Mouse (Mus musculus) kidney, adult 2 months (tissue): ENCODE measurements at regions not wholly inside any gene's neighbourhood (a gene's known extent, or its start where the extent isn't known, plus 50 kb on each side); places are given as distances from the start of the nearest gene placed in this dataset.

Experiments
- DNase-seq: peaks from one replicate; pipeline ENCODE4 v3.0.0; 2021
- H3K27ac ChIP-seq: fragments of 200-500 bp; 2 replicates; pipeline ENCODE4 v1.5.1; 2012; ENCODE audit warnings: low read depth, low read length, control low read depth, inconsistent platforms; ENCODE audit not compliant: insufficient read depth
- H3K27me3 ChIP-seq: fragments of 200-500 bp; replicated peaks from 2 replicates; pipeline ENCODE4 v1.6.1; 2012; ENCODE audit warnings: mild to moderate bottlenecking, moderate library complexity, low read length, inconsistent platforms; ENCODE audit not compliant: control insufficient read depth, insufficient read depth
- H3K36me3 ChIP-seq: fragments of 200-500 bp; 2 replicates; pipeline ENCODE4 v1.6.1; 2012; ENCODE audit warnings: mild to moderate bottlenecking, moderate library complexity, low read length, inconsistent platforms; ENCODE audit not compliant: control insufficient read depth, insufficient read depth
- H3K4me1 ChIP-seq: fragments of 200-500 bp; 2 replicates; pipeline ENCODE4 v1.6.1; 2011; ENCODE audit warnings: low read length; ENCODE audit not compliant: control insufficient read depth, insufficient read depth
- H3K4me3 ChIP-seq: fragments of 200-500 bp; 2 replicates; pipeline ENCODE4 v1.5.1; 2011; ENCODE audit warnings: mild to moderate bottlenecking, low read depth, low read length, control low read depth; ENCODE audit not compliant: insufficient read depth
- CTCF ChIP-seq: fragments of 200-500 bp; conservative IDR thresholded peaks from 2 replicates; pipeline ENCODE4 v1.5.1; 2011; ENCODE audit warnings: low read depth, mild to moderate bottlenecking, control low read depth, low read length, moderate library complexity, mixed read lengths; ENCODE audit not compliant: insufficient read depth, insufficient read length
- POLR2A ChIP-seq: fragments of 200-500 bp; IDR thresholded peaks from one replicate; pipeline ENCODE4 v1.6.1; 2011; ENCODE audit warnings: low read depth, low read length, control low read depth

GRCm38 (mm10) chr7:33857431-33857830 is 87.4 kb downstream of the Scgb2b26 start:
- H3K36me3 ChIP-seq, result no peaks in the 10 kb centered on the region
- no peaks in the 10 kb centered on the region for H3K27me3 ChIP-seq
- DNase-seq, result peak; percentile 56
- TF ChIP-seq CTCF (no peak), POLR2A (no peak)
- no peak overlapping the region for H3K4me3 ChIP-seq
- H3K27ac ChIP-seq, result no peak overlapping the region; the same call in 1 of the 2 replicates
- no peaks in the 10 kb centered on the region for H3K4me1 ChIP-seq

GRCm38 (mm10) chr7:33854911-33855310 is 89.9 kb downstream of the Scgb2b26 start:
- no peaks in the 10 kb centered on the region for H3K36me3 ChIP-seq
- no peaks in the 10 kb centered on the region for H3K27me3 ChIP-seq

More at GRCm38 (mm10) chr7:33854911-33855310, 89.9 kb downstream of the Scgb2b26 start:
- peak; percentile 65 for DNase-seq
- H3K4me3 ChIP-seq, result no peak overlapping the region
- H3K27ac ChIP-seq, result no peak overlapping the region
- no peaks in the 10 kb centered on the region for H3K4me1 ChIP-seq
- TF ChIP-seq POLR2A (no peak), CTCF (no peak)
